Mouse (Mus musculus) liver, postnatal 0 days (tissue): Measurements from ENCODE around the gene Rad54l. TPM values are rescaled to one million over a fixed set of nuclear protein-coding genes. Genes with fewer than 3 reads are reported as not detected.
A peak's percentile ranks its signal among the peaks of the same experiment; 100 is the strongest.

Source experiments
- ATAC-seq: fragments of 200-750 bp; cut with Nextera tagmentation; 2 replicates; pipeline ENCODE4 v1.8.0; 2017; ENCODE audit warnings: mild to moderate bottlenecking, moderate library complexity
- DNase-seq: peaks from one replicate; pipeline ENCODE4 v3.0.0-alpha.2; 2016
- H3K27ac ChIP-seq: fragments of 300-500 bp; sonication (generic); 2 replicates; pipeline ENCODE4 v1.5.1; 2014; ENCODE audit warnings: antibody characterized with exemption, moderate library complexity, mild to moderate bottlenecking, low read depth
- H3K27me3 ChIP-seq: fragments of 300-500 bp; sonication (generic); 2 replicates; pipeline ENCODE4 v1.6.1; 2014; ENCODE audit warnings: low read length, control low read depth, mixed read lengths; ENCODE audit not compliant: insufficient read depth
- H3K36me3 ChIP-seq: fragments of 300-500 bp; sonication (generic); replicated peaks from 2 replicates; pipeline ENCODE4 v1.6.1; 2014; ENCODE audit warnings: mild to moderate bottlenecking, control low read depth, low read length, moderate library complexity, mixed read lengths; ENCODE audit not compliant: insufficient read depth
- H3K4me1 ChIP-seq: fragments of 300-500 bp; sonication (generic); 2 replicates; pipeline ENCODE4 v1.6.1; 2014; ENCODE audit warnings: antibody characterized with exemption, mild to moderate bottlenecking, control low read depth; ENCODE audit not compliant: insufficient read depth
- H3K4me2 ChIP-seq: fragments of 300-500 bp; sonication (generic); 2 replicates; pipeline ENCODE4 v1.6.1; 2014; ENCODE audit warnings: low read depth, mild to moderate bottlenecking, low read length, moderate library complexity, mixed read lengths
- H3K4me3 ChIP-seq: fragments of 300-500 bp; sonication (generic); 2 replicates; pipeline ENCODE4 v1.5.1; 2014; ENCODE audit warnings: low read depth, low read length
- H3K9ac ChIP-seq: fragments of 300-500 bp; sonication (generic); replicated peaks from 2 replicates; pipeline ENCODE4 v1.6.1; 2014; ENCODE audit warnings: mild to moderate bottlenecking, moderate library complexity
- H3K9me3 ChIP-seq: fragments of 300-500 bp; sonication (generic); 2 replicates; pipeline ENCODE4 v1.6.1; 2016; ENCODE audit warnings: mild to moderate bottlenecking, control low read depth, low read length, mixed read lengths
- CTCF ChIP-seq: sonication (generic); IDR thresholded peaks from 2 replicates; pipeline ENCODE4 v1.5.1; 2016; ENCODE audit warnings: antibody characterized with exemption, low read depth
- EP300 ChIP-seq: IDR thresholded peaks from 2 replicates; pipeline ENCODE4 v1.6.1; 2016; ENCODE audit warnings: antibody characterized with exemption, low read depth, mild to moderate bottlenecking
- WGBS: fragments of 180-500 bp; shearing (Covaris S2); extraction: QIAGEN DNeasy Blood & Tissue Kit; methylation state at CpG from one replicate; pipeline ENCODE4 v1.1.7; 2014; ENCODE audit not compliant: insufficient replicate concordance; 5-methylcytosine and 5-hydroxymethylcytosine counted together
- polyA plus RNA-seq: library from polyadenylated mRNA; unstranded; fragments of >200 nt; fragmentation: Nextera tagmentation; extraction: Ambion mirVana; gene quantifications from 2 replicates; pipeline ENCODE4 v1.2.1, GENCODE M21; 2015

The Rad54l gene
- polyA plus RNA-seq, 1 experiment from 2014 or later, result 10.3 TPM

DNA sequence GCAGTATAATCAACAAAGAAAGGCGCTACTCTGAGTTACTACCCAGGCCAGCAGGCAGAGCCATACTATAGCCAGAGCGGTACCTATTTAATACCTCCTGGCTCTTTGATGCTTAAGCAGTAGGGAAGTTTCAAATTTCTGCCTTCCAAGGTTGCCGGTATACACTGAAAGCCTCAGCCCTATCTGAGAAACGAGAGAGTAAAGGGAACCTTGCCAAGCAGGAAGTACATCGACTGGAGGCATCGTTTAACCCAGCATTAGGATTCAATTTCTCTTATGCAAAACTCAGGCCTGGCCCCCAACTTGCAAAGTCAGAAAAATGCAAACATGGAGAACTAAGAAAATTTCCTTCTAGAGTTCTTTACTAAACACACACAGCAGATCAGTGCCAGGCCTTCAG, 53.4 kb downstream of the Rad54l start:
- 66% methylated on average over 6 of the region's 6 CpGs for WGBS
- H3K27me3 ChIP-seq, result no peaks in the 10 kb centered on the region
- H3K9ac ChIP-seq, result no peak overlapping the region
- no peak overlapping the region for H3K4me3 ChIP-seq
- no peak overlapping the region for H3K4me2 ChIP-seq
- ATAC-seq (no peak), DNase-seq (no peak)
- peaks cover 40% of the 10 kb centered on the region for H3K36me3 ChIP-seq
- H3K4me1 ChIP-seq, result peaks cover 7% of the 10 kb centered on the region; the same call in 1 of the 2 replicates
- H3K9me3 ChIP-seq, result no peaks in the 10 kb centered on the region
- no peak overlapping the region for H3K27ac ChIP-seq
- TF ChIP-seq CTCF (no peak), EP300 (no peak)

DNA sequence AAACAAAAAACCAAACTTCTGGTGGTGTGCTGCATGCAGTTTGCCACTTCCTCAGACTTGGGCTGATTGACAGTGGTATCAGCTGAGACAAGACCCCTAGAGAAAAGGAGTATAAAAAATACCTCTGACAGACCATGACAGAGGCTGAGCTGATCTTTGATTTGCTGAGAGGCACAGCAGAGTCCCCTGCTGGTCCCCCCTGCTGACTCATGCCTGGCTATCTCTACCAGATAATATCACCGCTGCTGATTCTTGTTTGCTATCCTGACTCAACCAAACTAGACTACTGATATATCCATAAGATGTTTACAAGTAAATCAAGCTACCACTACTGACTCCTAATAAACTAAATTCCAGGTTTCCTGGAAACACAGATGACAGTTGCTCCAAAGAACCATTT, 59.6 kb downstream of the Rad54l start:
- no peaks in the 10 kb centered on the region for H3K9me3 ChIP-seq
- H3K27me3 ChIP-seq, result no peaks in the 10 kb centered on the region
- TF ChIP-seq CTCF, result no peak
- peaks cover 25% of the 10 kb centered on the region for H3K36me3 ChIP-seq
- WGBS, result 13% methylated on average over 1 of the region's 1 CpGs
- H3K4me1 ChIP-seq, result no peaks in the 10 kb centered on the region
- H3K4me3 ChIP-seq, result no peak overlapping the region
- no peak overlapping the region for H3K4me2 ChIP-seq
- H3K9ac ChIP-seq, result no peak overlapping the region
- no peak for ATAC-seq
- no peak overlapping the region for H3K27ac ChIP-seq
- no peak for DNase-seq

DNA sequence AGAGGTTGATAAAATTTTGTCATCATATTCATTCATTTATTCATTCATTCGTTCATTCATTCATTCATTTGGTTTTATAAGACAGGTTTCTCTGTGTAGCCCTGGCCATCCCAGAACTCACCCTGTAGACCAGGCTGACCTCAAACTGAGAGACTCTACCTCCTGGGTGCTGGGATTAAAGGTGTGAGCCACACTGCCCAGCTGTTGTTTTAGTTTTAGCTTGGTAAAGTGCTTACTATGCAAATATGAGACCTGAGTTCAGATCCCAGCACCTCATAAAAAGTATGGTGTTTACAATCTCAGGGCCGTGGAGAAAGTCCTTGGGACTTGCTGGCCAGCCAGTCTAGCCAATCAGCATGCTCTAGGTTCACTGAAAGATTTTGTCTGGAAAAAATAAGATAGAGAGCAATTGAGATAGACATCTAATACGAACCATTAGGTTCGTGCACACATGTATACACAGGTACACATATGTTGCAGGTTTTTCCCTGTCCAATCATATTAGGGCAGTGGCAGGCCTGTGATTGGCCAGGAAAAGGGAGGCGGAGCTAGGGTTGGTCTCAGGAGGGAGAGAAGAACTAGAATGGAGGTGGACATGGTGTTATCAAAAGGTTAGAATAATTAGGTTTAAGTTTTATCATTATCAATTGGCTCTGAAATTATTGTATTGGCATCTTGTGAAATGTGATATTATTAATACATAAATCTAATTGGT, 64.3 kb downstream of the Rad54l start:
- no peak for DNase-seq
- Histone ChIP-seq H3K4me2 (no peak overlapping the region), H3K36me3 (no peaks in the 10 kb centered on the region), H3K4me3 (no peak overlapping the region), H3K27ac (no peak overlapping the region), H3K9me3 (no peaks in the 10 kb centered on the region), H3K9ac (no peak overlapping the region), H3K4me1 (peaks cover under 1% of the 10 kb centered on the region; the same call in 1 of the 2 replicates), H3K27me3 (no peaks in the 10 kb centered on the region)
- no peak for ATAC-seq
- 66% methylated on average over 5 of the region's 5 CpGs for WGBS
- TF ChIP-seq CTCF (no peak), EP300 (no peak)

DNA sequence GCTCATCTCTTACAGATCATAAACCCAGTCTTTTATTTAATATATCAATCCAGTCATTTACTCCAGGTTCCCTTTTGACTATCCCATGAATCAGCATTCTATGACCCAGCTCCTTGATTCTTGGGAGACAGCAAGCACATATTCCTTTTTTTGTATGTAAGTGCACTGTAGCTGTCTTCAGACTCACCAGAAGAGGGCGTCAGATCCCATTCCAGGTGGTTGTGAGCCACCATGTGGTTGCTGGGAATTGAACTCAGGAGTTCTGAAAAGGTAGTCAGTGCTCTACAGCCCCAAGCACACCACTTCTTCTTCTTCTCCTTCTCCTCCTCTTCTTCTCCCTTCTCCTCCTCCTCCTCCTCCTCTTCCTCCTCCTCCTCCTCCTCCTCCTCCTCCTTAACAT, 65.9 kb downstream of the Rad54l start:
- H3K9ac ChIP-seq, result no peak overlapping the region
- ATAC-seq (no peak), DNase-seq (no peak)
- no peaks in the 10 kb centered on the region for H3K27me3 ChIP-seq
- H3K36me3 ChIP-seq, result no peaks in the 10 kb centered on the region
- H3K4me2 ChIP-seq, result no peak overlapping the region
- H3K9me3 ChIP-seq, result no peaks in the 10 kb centered on the region
- WGBS, result 8% methylated on average over 1 of the region's 1 CpGs
- peaks cover 5% of the 10 kb centered on the region for H3K4me1 ChIP-seq
- no peak overlapping the region for H3K27ac ChIP-seq
- H3K4me3 ChIP-seq, result no peak overlapping the region
- no peak for TF ChIP-seq EP300
- peak; percentile 23; the same call in 1 of the 2 replicates for TF ChIP-seq CTCF

DNA sequence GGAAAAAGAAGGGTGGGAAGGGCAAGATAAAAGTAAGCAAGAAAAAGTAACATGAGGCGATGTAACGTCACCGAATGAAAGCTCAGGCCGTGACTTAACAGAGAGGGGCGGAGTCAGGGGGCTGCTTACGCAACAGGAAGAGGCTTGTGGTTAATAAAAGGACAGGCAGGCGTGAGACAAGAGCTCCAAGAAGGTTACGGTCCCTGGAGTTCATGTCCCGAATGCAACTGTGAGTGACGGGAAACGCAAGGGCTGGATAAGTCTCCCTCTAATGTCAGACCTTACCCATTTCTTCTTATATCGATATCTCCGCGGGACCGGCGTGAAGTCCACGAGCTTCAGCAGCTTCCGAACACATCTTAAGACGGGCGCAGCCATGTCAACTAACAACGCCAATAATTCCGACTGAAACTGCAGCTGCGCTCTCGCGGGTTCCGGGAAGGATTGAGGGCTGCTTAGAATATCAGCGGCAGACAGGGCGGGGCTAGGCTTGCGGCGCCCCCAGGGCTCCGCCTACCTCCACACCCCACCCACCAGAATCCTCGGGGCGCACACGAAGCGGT, 70.0 kb downstream of the Rad54l start, which contains the start of gene Nsun4:
Gene Nsun4 (minus strand): TSS at position 478 of the 563 bp plus-strand sequence.
- Histone ChIP-seq H3K4me1 (peaks cover 10% of the 10 kb centered on the region), H3K27me3 (no peaks in the 10 kb centered on the region), H3K27ac (peak within 1 kb of the TSS; percentile 87), H3K4me2 (peak within 1 kb of the TSS; percentile 84), H3K9me3 (no peaks in the 10 kb centered on the region), H3K36me3 (no peaks in the 10 kb centered on the region; the same call in 1 of the 2 replicates), H3K9ac (peak within 1 kb of the TSS; percentile 53), H3K4me3 (peak within 1 kb of the TSS; percentile 59)
- TF ChIP-seq CTCF, result no peak
- peak; percentile 41; the same call in 1 of the 2 replicates for TF ChIP-seq EP300
- DNase-seq (peak; percentile 89), ATAC-seq (peak; percentile 93)
- under 1% methylated on average over 35 of the region's 35 CpGs for WGBS

DNA sequence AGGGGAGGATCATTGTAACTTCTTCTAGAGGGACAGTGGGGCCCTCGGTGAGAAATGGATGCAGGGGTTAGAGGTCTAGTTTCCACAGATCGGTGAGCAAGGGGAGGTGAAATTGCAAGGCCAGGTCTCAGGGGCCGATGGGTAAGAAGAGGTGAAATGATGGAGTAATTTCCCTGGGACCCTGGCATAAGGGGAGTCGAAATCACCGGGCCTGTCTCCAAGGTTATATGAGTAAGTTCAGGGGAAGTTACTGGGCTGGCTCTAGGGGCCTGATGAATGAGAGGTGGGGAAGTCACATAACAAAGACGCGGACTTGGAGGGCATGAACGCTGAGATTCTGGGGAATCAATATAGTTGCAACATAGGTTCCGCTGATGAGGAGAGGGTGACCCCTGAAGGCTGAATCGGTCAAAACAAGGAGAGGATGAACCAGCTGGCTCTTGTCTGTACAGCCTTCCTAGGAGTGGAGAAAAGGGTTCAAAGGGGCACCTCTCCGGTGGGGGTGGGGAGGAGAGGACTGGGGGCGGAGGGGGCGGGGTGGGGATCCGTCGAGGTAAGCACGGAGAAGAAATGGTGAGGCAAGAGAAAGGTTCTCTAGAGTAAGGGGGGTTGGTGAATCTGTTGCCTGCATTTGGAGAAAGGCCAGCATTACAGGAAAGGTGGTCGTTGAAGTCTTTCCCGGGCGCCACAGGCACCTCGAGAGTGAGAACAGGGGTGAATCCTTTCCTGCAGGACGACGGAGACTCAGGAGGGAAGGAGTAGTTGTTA, 70.8 kb downstream of the Rad54l start:
- WGBS, result 6% methylated on average over 22 of the region's 22 CpGs
- DNase-seq (peak; percentile 53), ATAC-seq (peak; percentile 55)
- no peaks in the 10 kb centered on the region for H3K27me3 ChIP-seq
- H3K36me3 ChIP-seq, result no peaks in the 10 kb centered on the region; the same call in none of the 2 replicates
- H3K27ac ChIP-seq, result peak overlapping the region; percentile 87
- no peaks in the 10 kb centered on the region for H3K9me3 ChIP-seq
- TF ChIP-seq EP300 (no peak), CTCF (peak; percentile 65)
- peaks cover 10% of the 10 kb centered on the region for H3K4me1 ChIP-seq
- peak overlapping the region; percentile 53 for H3K9ac ChIP-seq
- peak overlapping the region; percentile 59 for H3K4me3 ChIP-seq
- H3K4me2 ChIP-seq, result peak overlapping the region; percentile 84
